Mouse (Mus musculus): ENCODE results near the gene Cd34. TPM values are rescaled to one million over a fixed set of nuclear protein-coding genes. Genes with fewer than 3 reads are reported as not detected.

The Cd34 gene
- polyA plus RNA-seq, 1 experiment = 6.7 TPM

DNA sequence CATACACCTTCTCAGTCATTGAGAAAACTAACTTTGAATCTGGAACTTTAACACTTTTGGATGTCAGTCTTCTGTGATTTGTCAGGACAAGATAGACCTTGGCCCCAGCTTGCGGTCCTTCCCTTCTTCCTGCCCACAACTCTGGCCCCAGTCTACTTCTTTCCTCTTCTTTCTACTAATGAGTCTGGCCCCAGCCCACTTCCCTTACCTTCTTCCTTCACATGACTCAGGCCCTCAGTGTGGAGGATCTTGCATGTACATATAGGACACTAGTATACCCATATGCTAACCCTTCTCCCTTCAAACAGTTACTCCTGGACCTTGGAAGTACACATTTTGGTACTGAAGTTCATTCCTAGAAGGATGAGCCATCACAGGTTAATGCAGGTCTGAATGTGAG, 7.8 kb downstream of the Cd34 start:
- H3K27me3 ChIP-seq (ENCODE audit: control insufficient read depth, insufficient read depth, insufficient read length) = no peaks in the 10 kb centered on the region
- TF ChIP-seq MYOG (IDR thresholded peaks at IDR 0.05; ENCODE audit: control insufficient read depth, extremely low read depth, insufficient read length) = no peak
- no peak for TF ChIP-seq USF1 (IDR thresholded peaks at IDR 0.05; ENCODE audit: low read depth)
- no peak for TF ChIP-seq CTCF (IDR thresholded peaks at IDR 0.05; ENCODE audit: control insufficient read depth, insufficient read depth, insufficient read length)
- TF ChIP-seq MAX (IDR thresholded peaks at IDR 0.05) = no peak
- no peak for TF ChIP-seq FOSL1 (IDR thresholded peaks at IDR 0.05; ENCODE audit: insufficient read depth, low read length, poor library complexity, severe bottlenecking)
- no peak for TF ChIP-seq MYOD1 (IDR thresholded peaks at IDR 0.05; ENCODE audit: control insufficient read depth, insufficient read length, low read depth)
- peaks cover 2% of the 10 kb centered on the region for H3K79me3 ChIP-seq (ENCODE audit: low read depth)
- H3K4me3 ChIP-seq (ENCODE audit: insufficient read depth, poor library complexity, severe bottlenecking) = no peak overlapping the region
- no peak overlapping the region for H3ac ChIP-seq (ENCODE audit: control insufficient read depth, insufficient read length, low read depth)
- H3K79me2 ChIP-seq (ENCODE audit: control insufficient read depth, insufficient read depth) = no peaks in the 10 kb centered on the region
- peaks cover 4% of the 10 kb centered on the region for H3K36me3 ChIP-seq (ENCODE audit: control insufficient read depth, insufficient read depth)

DNA sequence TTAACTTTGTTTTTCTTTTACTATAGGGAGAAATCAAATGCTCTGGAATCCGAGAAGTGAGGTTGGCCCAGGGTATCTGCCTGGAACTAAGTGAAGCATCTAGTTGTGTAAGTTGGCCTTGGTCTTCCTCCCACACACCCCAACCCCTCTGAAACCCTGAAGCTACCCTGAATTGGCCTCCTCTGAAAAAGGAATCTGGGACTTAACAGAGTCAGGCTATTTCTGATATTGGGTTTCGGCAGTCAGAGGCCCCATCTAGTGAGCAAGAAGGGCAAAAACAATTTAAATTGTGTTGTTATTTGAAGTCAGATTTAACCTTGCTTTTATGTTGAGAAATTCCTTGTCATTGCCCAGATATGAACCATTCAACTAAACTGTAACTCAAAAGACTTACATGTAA, 12.3 kb downstream of the Cd34 start:
- Histone ChIP-seq H3ac (ENCODE audit: control insufficient read depth, insufficient read length, low read depth) (no peak overlapping the region), H3K27me3 (ENCODE audit: control insufficient read depth, insufficient read depth, insufficient read length) (no peaks in the 10 kb centered on the region), H3K36me3 (ENCODE audit: control insufficient read depth, insufficient read depth) (peaks cover 4% of the 10 kb centered on the region), H3K4me3 (ENCODE audit: insufficient read depth, poor library complexity, severe bottlenecking) (no peak overlapping the region), H3K79me2 (ENCODE audit: control insufficient read depth, insufficient read depth) (no peaks in the 10 kb centered on the region), H3K79me3 (ENCODE audit: low read depth) (no peaks in the 10 kb centered on the region)
- no peak for TF ChIP-seq MYOG (IDR thresholded peaks at IDR 0.05; ENCODE audit: control insufficient read depth, extremely low read depth, insufficient read length)

DNA sequence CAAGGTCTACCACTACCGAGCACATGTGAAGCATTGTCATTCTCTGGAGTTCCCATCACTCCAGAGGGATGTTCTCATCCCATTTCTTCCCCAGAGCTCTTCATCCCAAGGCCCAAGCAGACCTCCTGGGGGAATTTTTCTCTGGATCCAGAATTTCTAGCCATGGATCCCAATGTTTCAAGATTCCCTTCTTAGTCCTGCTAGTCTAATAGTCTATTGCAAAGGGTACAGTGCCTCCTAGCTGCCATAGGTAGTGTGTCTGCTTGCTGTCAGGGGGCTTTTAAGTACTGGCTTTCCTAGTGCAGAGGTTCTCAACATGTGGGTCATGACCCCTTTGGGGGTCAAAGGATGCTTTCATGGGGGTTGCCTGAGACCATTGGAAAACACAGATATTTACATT, 14.3 kb downstream of the Cd34 start:
- no peaks in the 10 kb centered on the region for H3K79me3 ChIP-seq (ENCODE audit: low read depth)
- no peak for TF ChIP-seq CTCF (IDR thresholded peaks at IDR 0.05; ENCODE audit: control insufficient read depth, insufficient read depth, insufficient read length)
- TF ChIP-seq MYOG (IDR thresholded peaks at IDR 0.05; ENCODE audit: control insufficient read depth, extremely low read depth, insufficient read length) = no peak
- no peak for TF ChIP-seq USF1 (IDR thresholded peaks at IDR 0.05; ENCODE audit: low read depth)
- no peak for TF ChIP-seq FOSL1 (IDR thresholded peaks at IDR 0.05; ENCODE audit: insufficient read depth, low read length, poor library complexity, severe bottlenecking)
- TF ChIP-seq MYOD1 (IDR thresholded peaks at IDR 0.05; ENCODE audit: control insufficient read depth, insufficient read length, low read depth) = no peak
- TF ChIP-seq MAX (IDR thresholded peaks at IDR 0.05) = no peak
- TF ChIP-seq CEBPB (IDR thresholded peaks at IDR 0.05; ENCODE audit: low read depth) = no peak
- no peak overlapping the region for H3ac ChIP-seq (ENCODE audit: control insufficient read depth, insufficient read length, low read depth)
- H3K4me3 ChIP-seq (ENCODE audit: insufficient read depth, poor library complexity, severe bottlenecking) = no peak overlapping the region
- H3K36me3 ChIP-seq (ENCODE audit: control insufficient read depth, insufficient read depth) = no peaks in the 10 kb centered on the region
- no peaks in the 10 kb centered on the region for H3K79me2 ChIP-seq (ENCODE audit: control insufficient read depth, insufficient read depth)
- no peaks in the 10 kb centered on the region for H3K27me3 ChIP-seq (ENCODE audit: control insufficient read depth, insufficient read depth, insufficient read length)

DNA sequence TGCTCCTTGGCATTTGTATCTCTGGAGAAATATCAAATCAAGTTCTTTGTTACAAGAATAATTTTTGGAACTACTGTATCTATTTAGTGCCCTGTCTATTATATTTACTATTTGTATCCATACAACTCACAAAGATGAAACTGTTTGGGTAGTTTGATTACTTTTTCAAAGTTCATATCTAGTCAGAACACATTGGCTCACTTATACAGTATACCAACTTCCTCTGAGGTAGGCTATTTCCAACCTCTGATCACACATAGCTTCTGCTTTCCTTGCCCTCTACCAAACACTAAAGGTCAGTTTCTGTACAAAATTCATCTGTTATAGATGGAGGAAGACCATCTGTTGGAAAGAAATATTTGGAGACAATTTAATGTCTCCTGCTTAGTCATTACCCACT, 16.1 kb downstream of the Cd34 start:
- H3K27me3 ChIP-seq (ENCODE audit: control insufficient read depth, insufficient read depth, insufficient read length) = no peaks in the 10 kb centered on the region

DNA sequence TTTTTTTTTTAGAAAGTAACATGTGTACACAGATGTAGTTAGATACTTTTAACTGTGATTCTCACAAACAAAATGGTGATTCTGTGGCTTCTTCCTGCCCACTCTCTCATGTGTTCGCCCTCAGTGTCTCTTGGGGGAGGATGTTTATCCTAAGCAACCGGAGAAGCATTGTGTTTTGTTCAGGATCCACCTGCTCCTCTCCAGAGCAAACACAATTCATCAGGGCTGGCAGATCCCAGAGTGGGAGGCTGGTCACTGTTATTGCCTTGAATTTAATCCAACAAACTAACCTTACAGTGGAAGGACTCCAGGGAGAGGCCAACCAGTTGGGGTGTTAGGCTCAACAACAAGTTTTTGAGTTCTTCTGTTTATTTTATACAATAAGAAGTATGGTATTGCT, 17.1 kb downstream of the Cd34 start:
- no peaks in the 10 kb centered on the region for H3K79me2 ChIP-seq (ENCODE audit: control insufficient read depth, insufficient read depth)
- no peak overlapping the region for H3ac ChIP-seq (ENCODE audit: control insufficient read depth, insufficient read length, low read depth)
- no peak overlapping the region for H3K4me3 ChIP-seq (ENCODE audit: insufficient read depth, poor library complexity, severe bottlenecking)
- H3K79me3 ChIP-seq (ENCODE audit: low read depth) = no peaks in the 10 kb centered on the region
- TF ChIP-seq USF1 (IDR thresholded peaks at IDR 0.05; ENCODE audit: low read depth) (no peak), MYOD1 (IDR thresholded peaks at IDR 0.05; ENCODE audit: control insufficient read depth, insufficient read length, low read depth) (no peak), FOSL1 (IDR thresholded peaks at IDR 0.05; ENCODE audit: insufficient read depth, low read length, poor library complexity, severe bottlenecking) (no peak), MAX (IDR thresholded peaks at IDR 0.05) (no peak), MYOG (IDR thresholded peaks at IDR 0.05; ENCODE audit: control insufficient read depth, extremely low read depth, insufficient read length) (no peak), CTCF (IDR thresholded peaks at IDR 0.05; ENCODE audit: control insufficient read depth, insufficient read depth, insufficient read length) (no peak), CEBPB (IDR thresholded peaks at IDR 0.05; ENCODE audit: low read depth) (no peak)
- H3K27me3 ChIP-seq (ENCODE audit: control insufficient read depth, insufficient read depth, insufficient read length) = no peaks in the 10 kb centered on the region
- H3K36me3 ChIP-seq (ENCODE audit: control insufficient read depth, insufficient read depth) = no peaks in the 10 kb centered on the region

More for the DNA sequence above, 16.1 kb downstream of the Cd34 start:
- Histone ChIP-seq H3K79me2 (ENCODE audit: control insufficient read depth, insufficient read depth) (no peaks in the 10 kb centered on the region), H3K36me3 (ENCODE audit: control insufficient read depth, insufficient read depth) (no peaks in the 10 kb centered on the region), H3K79me3 (ENCODE audit: low read depth) (no peaks in the 10 kb centered on the region), H3K4me3 (ENCODE audit: insufficient read depth, poor library complexity, severe bottlenecking) (no peak overlapping the region), H3ac (ENCODE audit: control insufficient read depth, insufficient read length, low read depth) (no peak overlapping the region)
- TF ChIP-seq MYOG (IDR thresholded peaks at IDR 0.05; ENCODE audit: control insufficient read depth, extremely low read depth, insufficient read length) = no peak
- no peak for TF ChIP-seq MYOD1 (IDR thresholded peaks at IDR 0.05; ENCODE audit: control insufficient read depth, insufficient read length, low read depth)
- TF ChIP-seq MAX (IDR thresholded peaks at IDR 0.05) = no peak
- no peak for TF ChIP-seq CEBPB (IDR thresholded peaks at IDR 0.05; ENCODE audit: low read depth)
- TF ChIP-seq FOSL1 (IDR thresholded peaks at IDR 0.05; ENCODE audit: insufficient read depth, low read length, poor library complexity, severe bottlenecking) = no peak
- no peak for TF ChIP-seq USF1 (IDR thresholded peaks at IDR 0.05; ENCODE audit: low read depth)
- TF ChIP-seq CTCF (IDR thresholded peaks at IDR 0.05; ENCODE audit: control insufficient read depth, insufficient read depth, insufficient read length) = no peak

DNA sequence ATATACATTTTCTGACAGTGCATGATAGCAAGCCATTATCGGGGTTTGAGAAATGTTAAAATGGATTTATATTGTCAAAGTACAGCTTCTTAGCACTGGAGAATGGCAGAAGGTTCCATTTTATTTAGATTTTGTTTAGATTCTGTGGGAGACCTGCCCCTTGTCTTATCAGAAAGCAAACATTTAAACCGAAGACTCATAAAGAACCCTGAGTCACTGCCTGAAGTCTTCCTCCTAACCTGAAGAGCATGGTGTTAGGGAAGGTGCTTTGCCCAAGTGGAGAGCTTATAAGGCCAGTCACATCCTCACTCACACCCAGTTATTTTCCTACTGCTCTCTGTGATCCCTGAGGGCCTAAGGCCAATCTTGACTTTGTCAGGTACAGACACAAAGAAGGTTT, 18.4 kb downstream of the Cd34 start:
- Histone ChIP-seq H3K36me3 (ENCODE audit: control insufficient read depth, insufficient read depth) (no peaks in the 10 kb centered on the region), H3K4me3 (ENCODE audit: insufficient read depth, poor library complexity, severe bottlenecking) (no peak overlapping the region), H3K27me3 (ENCODE audit: control insufficient read depth, insufficient read depth, insufficient read length) (no peaks in the 10 kb centered on the region), H3K79me3 (ENCODE audit: low read depth) (no peaks in the 10 kb centered on the region), H3K79me2 (ENCODE audit: control insufficient read depth, insufficient read depth) (no peaks in the 10 kb centered on the region), H3ac (ENCODE audit: control insufficient read depth, insufficient read length, low read depth) (no peak overlapping the region)
- TF ChIP-seq MAX (IDR thresholded peaks at IDR 0.05) (no peak), MYOD1 (IDR thresholded peaks at IDR 0.05; ENCODE audit: control insufficient read depth, insufficient read length, low read depth) (no peak), USF1 (IDR thresholded peaks at IDR 0.05; ENCODE audit: low read depth) (no peak), FOSL1 (IDR thresholded peaks at IDR 0.05; ENCODE audit: insufficient read depth, low read length, poor library complexity, severe bottlenecking) (no peak), CEBPB (IDR thresholded peaks at IDR 0.05; ENCODE audit: low read depth) (no peak), CTCF (IDR thresholded peaks at IDR 0.05; ENCODE audit: control insufficient read depth, insufficient read depth, insufficient read length) (no peak), MYOG (IDR thresholded peaks at IDR 0.05; ENCODE audit: control insufficient read depth, extremely low read depth, insufficient read length) (no peak)
